25 mouse cellular contexts compared by ENCODE assay signal in genomic region chr6:134055588-134055987, GRCm38 (mm10). TPM values are rescaled to one million over a fixed set of nuclear protein-coding genes. Genes with fewer than 3 reads are reported as not detected.
DNase-seq lines count a peak whose midpoint lies in the region; ATAC-seq and TF ChIP-seq lines count a peak whose summit lies in the region.
"Had no signal": no experiment of that assay in that cellular context is flagged by ENCODE, and none has a peak within 500 bp of the region (broad histone marks: within the 10 kb centered on the region; RNA-seq: fewer than 3 reads in every experiment).

No protein-coding gene starts in this region.

- WGBS in bone marrow, adult 2 months = 19% methylated on average over 7 of the region's 7 CpGs

- peak overlapping the region; percentile 24; the same call in 1 of the 2 replicates for H3K27ac ChIP-seq in bone marrow, adult 2 months (ENCODE audit: control insufficient read depth, insufficient read depth, low read depth, low read length, poor library complexity)
- H3K27ac ChIP-seq: forebrain, embryonic 10.5 days; forebrain, embryonic 13.5 days; heart, embryonic 15.5 days; hindbrain, embryonic 14.5 days; hindbrain, postnatal 0 days had no signal

- peak; percentile 42 for ATAC-seq in common myeloid progenitor, adult 5-6 weeks (replicated peaks; ENCODE audit: low read depth, poor library complexity, severe bottlenecking)
- peak; percentile 62 for ATAC-seq in megakaryocyte, adult 5-6 weeks (ENCODE audit: poor library complexity, severe bottlenecking)
- peak; percentile 28; the same call in 1 of the 2 replicates for ATAC-seq in neutrophil, adult 5-6 weeks (ENCODE audit: extremely low read depth, insufficient number of reproducible peaks, low FRiP score, poor library complexity, severe bottlenecking)
- ATAC-seq: forebrain, embryonic 13.5 days; forebrain, postnatal 0 days; hindbrain, postnatal 0 days; inflammation-experienced regulatory T-cells, adult 6 months; intestine, embryonic 16.5 days; Patski had no signal

- no peak for TF ChIP-seq POLR2A in bone marrow, adult 2 months (IDR thresholded peaks at IDR 0.05; ENCODE audit: borderline replicate concordance, control insufficient read depth, low read depth, low read length)

- no peak for TF ChIP-seq CTCF in bone marrow, adult 2 months (IDR thresholded peaks at IDR 0.05; ENCODE audit: control insufficient read depth, insufficient read depth, low read length)

- H3K4me1 ChIP-seq in bone marrow, adult 2 months (ENCODE audit: control insufficient read depth, insufficient read depth, low read length) = no peaks in the 10 kb centered on the region; the same call in 1 of the 2 replicates

- no peak overlapping the region for H3K4me3 ChIP-seq in bone marrow, adult 2 months (replicated peaks; ENCODE audit: control insufficient read depth, low read depth, low read length)
- H3K4me3 ChIP-seq: forebrain, embryonic 10.5 days; forebrain, embryonic 13.5 days; heart, embryonic 15.5 days had no signal

- no peak for DNase-seq in adipocyte (ENCODE audit: low spot score)
- no peak for DNase-seq in gastrocnemius, adult 18-20 months (ENCODE audit: low spot score)
- DNase-seq in spleen, adult 18-20 months = no peak
- DNase-seq: adrenal gland, adult 2 months; adrenal gland, postnatal 14 days; B cell, adult 2 months; cerebellum, adult 18-20 months; cerebellum, postnatal 10 days; cerebellum, postnatal 36 days; forebrain, postnatal 0 days; gastrocnemius, postnatal 25 days; heart, postnatal 10 days; heart, postnatal 36 days had no signal

RNA-seq across cellular contexts. Expression of gene Etv6, which starts 20.1 kb away (rescaled TPM):
- 6.6 and 10.9 TPM in 2 replicates for polyA plus RNA-seq in bone marrow, adult 2 months (2011; ENCODE audit: insufficient read depth, insufficient read length, low replicate concordance, missing spikeins)
- total RNA-seq in common myeloid progenitor, adult 5-6 weeks (2017) = 110 and 129 TPM in 2 replicates
- 51.9 and 66.7 TPM in 2 replicates for total RNA-seq in megakaryocyte, adult 5-6 weeks (2015)
- 32.9 and 42.3 TPM in 2 replicates for total RNA-seq in megakaryocyte, adult 5-6 weeks (2017)
- 19.6 and 22.7 TPM in 2 replicates for total RNA-seq in neutrophil, adult 5-6 weeks (2017)
- 1 to 10 TPM; 5.7 to 9.4 TPM for total RNA-seq in gastrocnemius, adult 18-20 months (2021)
